Mouse (Mus musculus) hindbrain, embryonic 10.5 days (tissue): ENCODE measurements around the gene Cdc37l1. TPM values are rescaled to one million over a fixed set of nuclear protein-coding genes. Genes with fewer than 3 reads are reported as not detected.

Source experiments
- DNase-seq: peaks from one replicate; pipeline ENCODE4 v3.0.0-alpha.2; 2017; ENCODE audit warnings: low spot score
- H3K27ac ChIP-seq: fragments of 300-500 bp; sonication (generic); 2 replicates; pipeline ENCODE4 v1.5.1; 2016; ENCODE audit warnings: mild to moderate bottlenecking, moderate library complexity
- H3K27me3 ChIP-seq: fragments of 300-500 bp; sonication (generic); 2 replicates; pipeline ENCODE4 v1.6.1; 2016; ENCODE audit warnings: mild to moderate bottlenecking; ENCODE audit not compliant: poor library complexity, insufficient read depth, severe bottlenecking
- H3K36me3 ChIP-seq: fragments of 300-500 bp; sonication (generic); 2 replicates; pipeline ENCODE4 v1.6.1; 2016; ENCODE audit warnings: mild to moderate bottlenecking, moderate library complexity
- H3K4me1 ChIP-seq: fragments of 300-500 bp; sonication (generic); replicated peaks from 2 replicates; pipeline ENCODE4 v1.6.1; 2016; ENCODE audit warnings: mild to moderate bottlenecking
- H3K4me3 ChIP-seq: fragments of 300-500 bp; sonication (generic); 2 replicates; pipeline ENCODE4 v1.5.1; 2016; ENCODE audit warnings: mild to moderate bottlenecking, moderate library complexity
- H3K9me3 ChIP-seq: fragments of 300-500 bp; sonication (generic); 2 replicates; pipeline ENCODE4 v1.6.1; 2016; ENCODE audit warnings: mild to moderate bottlenecking, moderate library complexity
- WGBS: fragments of 180-500 bp; shearing (Covaris S2); methylation state at CpG from one replicate; pipeline ENCODE4 v1.1.7; 2016; 5-methylcytosine and 5-hydroxymethylcytosine counted together
- polyA plus RNA-seq: library from polyadenylated mRNA; unstranded; fragments of >200 nt; fragmentation: Nextera tagmentation; extraction: Ambion mirVana; gene quantifications from 2 replicates; pipeline ENCODE4 v1.2.1, GENCODE M21; 2016

The Cdc37l1 gene
- polyA plus RNA-seq, 1 experiment from 2014 or later = 37.0 TPM

DNA sequence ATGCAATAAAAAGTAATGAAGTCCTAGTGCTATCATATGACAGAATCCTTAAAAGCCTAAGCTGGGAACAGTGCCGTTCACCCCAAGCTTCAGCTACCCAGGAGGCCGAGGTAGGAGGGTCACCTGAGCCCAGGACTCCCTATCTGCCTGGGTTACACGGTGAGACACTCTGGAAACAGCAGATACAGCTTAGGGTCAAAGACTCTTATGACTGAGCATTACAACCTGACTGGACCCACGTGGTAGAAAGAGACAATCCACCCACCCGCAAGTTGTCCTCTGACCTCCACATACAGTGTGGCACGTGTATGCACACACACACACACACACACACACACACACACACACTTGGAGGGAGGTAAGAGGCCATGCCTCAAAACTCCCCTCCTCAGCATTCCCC, 52.0 kb downstream of the Cdc37l1 start:
- Histone ChIP-seq H3K4me1 (peaks cover 40% of the 10 kb centered on the region), H3K27me3 (no peaks in the 10 kb centered on the region)
- WGBS = 79% methylated on average over 6 of the region's 6 CpGs

DNA sequence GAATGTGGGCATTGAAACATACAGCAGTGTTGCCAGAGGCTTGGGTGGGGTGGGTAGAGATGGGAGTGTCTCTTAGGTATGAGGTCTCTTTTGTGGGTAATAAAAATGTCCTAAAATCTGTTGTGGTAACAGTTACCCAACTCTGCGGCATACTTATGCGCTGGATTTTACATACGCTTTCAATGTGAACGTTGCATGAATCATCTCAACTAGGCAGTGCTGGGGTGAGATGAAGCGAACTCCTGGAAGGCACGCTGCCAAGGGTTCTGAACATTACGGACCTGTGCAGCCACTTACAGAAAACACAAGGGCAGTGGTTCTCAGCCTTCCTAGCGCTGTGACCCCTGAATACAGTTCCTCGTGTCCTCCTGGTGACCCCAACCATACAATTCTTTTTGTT, 52.5 kb downstream of the Cdc37l1 start:
- no peak overlapping the region for H3K27ac ChIP-seq
- DNase-seq = no peak
- peaks cover 45% of the 10 kb centered on the region for H3K4me1 ChIP-seq

More for the DNA sequence above, 52.0 kb downstream of the Cdc37l1 start:
- Histone ChIP-seq H3K9me3 (peaks cover 4% of the 10 kb centered on the region; the same call in 1 of the 2 replicates), H3K27ac (no peak overlapping the region), H3K4me3 (no peak overlapping the region), H3K36me3 (peaks cover 20% of the 10 kb centered on the region)
- DNase-seq = no peak

DNA sequence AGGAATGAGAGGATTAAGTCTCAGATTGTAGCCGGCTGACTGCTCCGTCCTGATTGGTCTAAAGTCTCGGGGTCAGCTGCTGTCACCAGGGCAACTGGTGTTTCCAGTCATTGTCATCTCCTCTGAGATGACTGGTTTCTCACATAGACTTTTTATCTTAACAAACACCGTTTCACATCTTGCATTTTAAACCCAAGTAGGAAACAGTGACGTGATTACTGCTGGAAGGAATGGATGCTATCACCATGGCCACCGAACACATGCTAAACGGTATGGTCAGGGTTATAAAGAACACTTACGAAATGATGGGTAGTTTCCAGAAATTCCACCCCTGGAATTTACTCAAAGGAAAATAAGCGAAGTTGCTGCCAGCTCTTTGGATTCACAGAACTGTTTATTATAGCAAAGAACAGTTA, 54.2 kb downstream of the Cdc37l1 start:
- WGBS = 47% methylated on average over 9 of the region's 9 CpGs
- DNase-seq = no peak
- no peaks in the 10 kb centered on the region for H3K27me3 ChIP-seq
- H3K27ac ChIP-seq = no peak overlapping the region
- no peak overlapping the region for H3K4me3 ChIP-seq
- peaks cover 4% of the 10 kb centered on the region; the same call in 1 of the 2 replicates for H3K9me3 ChIP-seq
- peaks cover 7% of the 10 kb centered on the region for H3K36me3 ChIP-seq
- H3K4me1 ChIP-seq = peaks cover 53% of the 10 kb centered on the region

More for the DNA sequence above, 52.5 kb downstream of the Cdc37l1 start:
- Histone ChIP-seq H3K4me3 (no peak overlapping the region), H3K9me3 (peaks cover 4% of the 10 kb centered on the region; the same call in 1 of the 2 replicates), H3K27me3 (no peaks in the 10 kb centered on the region), H3K36me3 (peaks cover 15% of the 10 kb centered on the region)
- 94% methylated on average over 9 of the region's 9 CpGs for WGBS

DNA sequence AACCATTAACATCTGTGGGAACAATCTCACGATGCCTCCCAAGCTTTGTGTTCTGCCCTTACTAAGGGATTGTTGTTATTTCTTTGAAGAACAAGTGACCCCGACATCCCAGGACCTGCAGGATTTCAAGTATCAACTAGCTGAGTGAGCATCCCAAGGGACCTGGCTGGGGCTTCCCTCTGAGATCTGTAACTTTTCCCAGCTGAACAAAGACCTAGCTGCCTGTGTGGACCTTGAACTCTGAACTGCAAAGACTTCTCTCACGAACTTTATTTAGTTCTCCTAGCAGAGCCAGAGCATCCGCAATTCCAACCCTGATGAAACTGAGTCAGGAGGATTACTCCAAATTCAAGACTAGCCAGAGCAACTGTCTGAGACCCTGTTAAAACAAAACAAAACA, 55.2 kb downstream of the Cdc37l1 start:
- WGBS = 57% methylated on average over 4 of the region's 4 CpGs
- peaks cover 53% of the 10 kb centered on the region for H3K4me1 ChIP-seq
- peak; percentile 25 for DNase-seq
- H3K9me3 ChIP-seq = no peaks in the 10 kb centered on the region
- no peak overlapping the region for H3K27ac ChIP-seq
- H3K4me3 ChIP-seq = no peak overlapping the region
- H3K27me3 ChIP-seq = no peaks in the 10 kb centered on the region
- no peaks in the 10 kb centered on the region; the same call in 1 of the 2 replicates for H3K36me3 ChIP-seq

DNA sequence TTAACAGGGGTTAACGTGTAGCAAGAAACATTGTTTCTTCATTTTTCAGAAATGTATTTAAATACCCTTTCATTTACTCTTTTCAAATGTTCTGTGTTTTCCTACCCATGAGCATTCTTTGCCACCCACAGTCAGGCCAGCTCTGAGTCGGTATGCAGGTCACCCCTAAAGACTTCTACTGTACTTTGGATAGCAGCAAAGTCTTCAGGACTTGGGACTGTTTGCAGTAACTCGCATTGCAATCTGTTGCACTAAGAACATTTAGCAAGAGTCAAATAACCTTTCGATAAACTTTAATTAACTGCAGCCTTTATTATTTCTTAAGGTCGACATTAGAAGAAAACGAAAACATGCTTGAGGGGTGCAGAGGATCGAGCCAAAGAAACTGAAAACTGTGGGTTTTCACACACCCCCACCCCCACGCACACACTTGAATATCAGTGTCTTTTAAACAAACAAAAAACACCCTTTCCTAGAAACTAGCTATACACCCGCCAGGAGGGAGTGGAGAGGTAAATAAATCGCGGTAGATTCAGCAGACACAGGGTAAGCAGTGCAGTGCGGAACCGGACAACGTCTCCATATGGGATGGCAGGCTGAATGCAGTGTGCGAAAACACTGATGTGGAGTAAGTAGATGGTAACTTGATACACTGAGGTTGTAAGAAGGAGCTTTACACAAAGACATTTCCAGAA, 56.0 kb downstream of the Cdc37l1 start:
- H3K4me1 ChIP-seq = peaks cover 53% of the 10 kb centered on the region
- H3K27me3 ChIP-seq = no peaks in the 10 kb centered on the region
- H3K27ac ChIP-seq = peak overlapping the region; percentile 35
- H3K9me3 ChIP-seq = no peaks in the 10 kb centered on the region
- 57% methylated on average over 15 of the region's 15 CpGs for WGBS
- H3K4me3 ChIP-seq = peak overlapping the region; percentile 83
- DNase-seq = peak; percentile 30
- H3K36me3 ChIP-seq = no peaks in the 10 kb centered on the region

DNA sequence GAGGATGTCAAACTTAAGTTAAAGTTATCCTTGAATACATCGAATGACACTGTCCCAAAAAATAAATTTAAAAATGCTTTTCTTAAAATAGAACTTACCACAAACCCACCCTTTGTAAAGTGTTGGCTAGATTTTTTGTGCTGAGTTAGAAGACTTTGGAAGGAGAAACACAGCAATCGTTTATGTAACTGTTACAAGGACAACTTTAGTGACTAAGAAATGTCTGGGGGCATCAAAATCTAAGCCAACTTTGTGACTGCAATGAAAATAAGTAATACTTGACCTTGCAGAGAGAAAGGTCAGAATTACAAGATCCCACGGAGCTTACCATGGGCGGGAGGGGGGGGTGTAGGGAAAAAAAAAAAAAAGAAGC, 56.8 kb downstream of the Cdc37l1 start:
- Histone ChIP-seq H3K27ac (peak overlapping the region; percentile 97), H3K9me3 (no peaks in the 10 kb centered on the region), H3K36me3 (no peaks in the 10 kb centered on the region), H3K27me3 (no peaks in the 10 kb centered on the region), H3K4me1 (peaks cover 53% of the 10 kb centered on the region), H3K4me3 (peak overlapping the region; percentile 83)
- WGBS = 37% methylated on average over 4 of the region's 4 CpGs
- DNase-seq = no peak

DNA sequence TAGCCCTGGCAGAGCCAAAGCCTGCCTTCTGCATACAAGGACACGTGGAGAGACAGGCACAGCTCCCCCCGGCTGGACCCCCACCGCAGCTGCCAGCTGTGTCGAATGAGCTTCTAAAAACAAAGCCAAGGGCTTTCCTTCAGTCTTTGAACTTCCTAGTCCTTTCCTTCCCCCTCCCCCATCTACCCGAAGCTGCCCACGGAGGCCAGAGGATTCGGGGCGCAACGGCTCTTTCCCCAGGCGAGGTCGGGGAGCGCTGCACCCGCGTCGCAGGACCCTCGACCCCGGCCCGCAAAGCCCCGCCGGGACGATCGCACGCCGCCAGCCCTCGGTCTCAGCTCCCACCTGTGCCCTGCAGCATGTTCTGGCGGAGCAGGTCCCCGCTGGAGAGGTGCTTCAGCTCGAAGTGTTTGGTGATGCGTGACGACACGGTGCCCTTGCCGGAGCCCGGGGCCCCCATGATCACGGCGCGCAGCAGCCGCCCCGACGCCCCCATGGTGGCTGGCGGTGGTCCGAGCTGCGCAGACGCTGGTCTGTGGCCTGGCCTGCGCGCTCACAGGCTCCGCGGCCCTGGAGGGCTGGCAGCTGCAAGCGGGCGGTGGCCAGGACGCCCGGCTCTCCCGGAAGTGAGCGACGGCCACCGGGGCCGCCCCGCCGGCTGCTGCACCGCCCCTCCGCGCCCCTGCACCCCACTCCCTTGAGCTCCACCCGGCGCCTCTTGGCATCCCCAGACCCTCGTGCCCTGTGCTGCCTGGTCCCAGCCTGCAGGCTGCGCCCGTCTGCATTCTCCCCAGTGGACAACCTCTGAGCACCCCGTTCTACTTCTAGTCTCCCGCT, 57.4 kb downstream of the Cdc37l1 start, which contains the start of gene Ak3:
Gene Ak3, minus strand, starts transcription at position 628 of the 837 bp plus-strand sequence.
- Histone ChIP-seq H3K4me3 (peak within 1 kb of the TSS; percentile 83), H3K9me3 (no peaks in the 10 kb centered on the region), H3K36me3 (no peaks in the 10 kb centered on the region), H3K27ac (peak within 1 kb of the TSS; percentile 97), H3K4me1 (peaks cover 49% of the 10 kb centered on the region), H3K27me3 (no peaks in the 10 kb centered on the region)
- DNase-seq = peak; percentile 80
- WGBS = under 1% methylated on average over 68 of the region's 68 CpGs

DNA sequence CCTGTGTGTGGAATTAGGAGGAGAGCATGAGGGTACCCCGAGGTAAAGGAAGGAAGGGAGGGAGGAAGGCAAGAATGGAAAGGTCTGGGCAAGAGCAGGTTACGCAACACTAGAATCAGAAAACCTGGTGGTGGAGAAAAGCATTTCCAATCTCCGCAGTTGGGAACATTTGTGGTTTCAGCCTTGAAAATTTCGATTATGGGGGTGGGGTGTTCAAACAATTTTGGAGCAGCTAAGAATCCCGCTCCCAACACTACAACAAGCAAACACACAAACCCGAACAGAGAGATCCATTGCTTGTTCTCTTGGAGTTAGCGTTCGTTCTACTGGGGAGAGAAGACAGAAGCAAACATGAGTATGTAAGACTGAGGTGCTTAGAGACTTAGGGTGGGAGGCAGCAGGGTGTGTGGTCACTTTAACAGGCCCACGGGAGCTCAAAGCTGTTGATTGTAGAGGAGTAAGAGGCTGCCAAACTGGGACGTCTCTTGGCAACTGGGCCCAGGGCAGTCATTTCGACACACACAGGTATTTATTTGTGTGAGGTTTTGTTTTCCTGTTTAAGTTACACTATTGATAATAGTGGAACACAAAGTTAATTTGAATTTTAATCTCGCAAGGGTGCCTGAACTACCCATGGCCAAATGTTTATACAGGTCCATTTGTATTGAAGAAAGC, 59.4 kb downstream of the Cdc37l1 start:
- DNase-seq = no peak
- Histone ChIP-seq H3K9me3 (no peaks in the 10 kb centered on the region), H3K36me3 (no peaks in the 10 kb centered on the region), H3K4me3 (no peak overlapping the region), H3K27ac (no peak overlapping the region), H3K27me3 (no peaks in the 10 kb centered on the region), H3K4me1 (peaks cover 38% of the 10 kb centered on the region)
- WGBS = 87% methylated on average over 12 of the region's 12 CpGs

DNA sequence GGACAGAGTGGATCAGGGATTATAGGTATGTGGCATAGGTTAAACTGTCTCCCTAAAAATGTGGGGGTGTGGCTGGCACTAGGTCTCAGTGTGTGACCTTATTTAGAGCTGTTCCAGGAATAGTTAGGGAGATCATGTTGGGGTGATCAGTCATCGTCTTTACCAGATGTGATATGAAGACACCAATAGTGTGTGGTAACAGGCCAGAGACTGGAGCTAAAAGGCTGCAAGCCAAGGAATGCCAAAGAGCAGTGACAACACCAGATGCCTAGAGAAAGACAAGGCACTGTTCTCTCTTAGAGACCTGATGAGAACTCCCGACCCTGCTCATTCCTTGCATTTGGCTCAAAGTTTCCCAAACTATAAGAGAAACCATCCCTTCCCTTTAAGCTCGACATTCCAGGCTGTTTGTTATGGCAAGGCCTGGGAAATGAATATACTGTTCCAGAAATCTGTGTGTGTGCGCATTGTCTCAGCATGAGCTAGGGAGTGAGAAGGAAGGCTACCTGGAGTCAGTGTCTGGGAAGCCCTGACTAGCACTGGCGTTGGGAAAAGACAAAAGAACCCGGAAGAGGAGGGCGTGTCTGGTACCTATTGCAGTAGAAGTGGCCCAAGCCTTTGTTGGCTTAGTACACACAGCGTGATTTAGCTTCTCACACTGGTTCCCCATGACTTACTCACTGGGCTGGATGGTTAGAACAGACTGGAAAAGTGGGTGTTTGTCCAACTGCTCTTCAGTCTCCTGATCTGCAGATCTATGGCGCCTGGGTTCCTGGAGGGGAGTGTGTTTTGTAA, 60.2 kb downstream of the Cdc37l1 start:
- H3K4me3 ChIP-seq = no peak overlapping the region
- WGBS = 79% methylated on average over 9 of the region's 9 CpGs

DNA sequence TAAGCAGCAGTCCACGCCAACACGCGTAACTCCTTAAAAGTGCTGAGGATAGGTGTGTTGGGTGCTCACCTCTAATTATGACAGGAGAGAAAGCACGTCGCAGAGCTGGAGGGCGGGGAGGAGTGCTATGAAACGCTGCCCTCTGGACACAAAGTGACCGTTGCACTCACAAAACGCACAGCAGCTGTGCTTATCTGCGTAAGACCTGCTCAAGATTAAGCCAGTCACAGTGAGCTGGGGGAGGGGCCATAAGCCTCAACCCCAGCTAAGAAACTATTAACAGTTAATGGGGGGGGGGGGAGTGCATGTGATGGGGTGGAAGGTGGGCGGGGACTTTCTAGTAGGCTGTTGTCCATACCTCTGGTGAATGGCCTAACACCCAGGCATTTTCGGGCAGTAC, 62.6 kb downstream of the Cdc37l1 start:
- WGBS = 90% methylated on average over 12 of the region's 12 CpGs
- no peak overlapping the region for H3K27ac ChIP-seq
- H3K36me3 ChIP-seq = no peaks in the 10 kb centered on the region
- no peaks in the 10 kb centered on the region for H3K9me3 ChIP-seq
- no peak overlapping the region for H3K4me3 ChIP-seq
- no peaks in the 10 kb centered on the region for H3K27me3 ChIP-seq
- no peak for DNase-seq
- peaks cover 6% of the 10 kb centered on the region; the same call in 1 of the 2 replicates for H3K4me1 ChIP-seq

More for the DNA sequence above, 60.2 kb downstream of the Cdc37l1 start:
- DNase-seq = no peak
- no peaks in the 10 kb centered on the region for H3K27me3 ChIP-seq
- H3K4me1 ChIP-seq = peaks cover 30% of the 10 kb centered on the region
- H3K27ac ChIP-seq = no peak overlapping the region
- no peaks in the 10 kb centered on the region for H3K36me3 ChIP-seq
- H3K9me3 ChIP-seq = no peaks in the 10 kb centered on the region

DNA sequence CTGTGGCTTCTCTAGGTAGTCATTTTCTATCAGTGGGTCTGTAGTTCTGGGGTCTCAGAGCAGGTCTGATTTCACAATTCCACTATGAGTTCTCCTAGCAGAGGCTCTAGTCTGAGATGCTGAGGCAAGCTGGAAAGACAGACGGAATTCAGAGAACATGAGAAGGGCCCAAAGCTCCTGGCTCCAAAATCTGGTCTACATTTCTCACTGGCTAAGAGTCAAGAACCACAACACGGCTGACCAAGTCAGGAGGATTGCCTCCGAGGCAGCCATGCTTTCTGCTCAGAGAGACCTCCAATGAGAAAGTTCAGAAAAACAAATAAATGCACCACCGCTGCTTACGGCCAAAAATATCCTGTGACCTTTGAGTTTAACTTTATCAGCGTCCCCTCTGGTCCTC, 64.4 kb downstream of the Cdc37l1 start:
- DNase-seq = no peak
- H3K36me3 ChIP-seq = no peaks in the 10 kb centered on the region
- H3K4me1 ChIP-seq = no peaks in the 10 kb centered on the region
- WGBS = 83% methylated on average over 6 of the region's 6 CpGs
- no peak overlapping the region for H3K4me3 ChIP-seq
- H3K27ac ChIP-seq = no peak overlapping the region
- no peaks in the 10 kb centered on the region for H3K9me3 ChIP-seq
- H3K27me3 ChIP-seq = no peaks in the 10 kb centered on the region

DNA sequence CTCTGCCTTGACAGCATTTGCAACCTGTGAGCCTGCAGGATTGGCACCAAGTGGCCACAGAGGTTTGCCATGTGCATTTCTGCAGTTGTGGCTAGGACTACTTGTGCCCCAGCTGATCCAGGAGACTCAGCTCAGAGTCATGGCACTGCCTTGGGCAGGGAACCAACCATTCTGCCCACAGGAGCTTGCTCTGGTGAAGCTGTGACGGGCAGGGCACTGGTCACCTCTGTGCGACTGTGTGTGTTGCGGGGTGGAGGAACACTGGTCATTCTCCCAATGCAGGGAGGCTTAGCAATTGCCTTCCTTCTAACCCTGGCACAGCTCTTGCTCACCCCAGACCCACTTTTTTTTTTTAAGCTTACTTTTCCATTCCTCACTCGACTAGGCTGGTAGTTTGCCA, 65.3 kb downstream of the Cdc37l1 start:
- Histone ChIP-seq H3K27ac (no peak overlapping the region), H3K27me3 (no peaks in the 10 kb centered on the region), H3K9me3 (no peaks in the 10 kb centered on the region), H3K36me3 (no peaks in the 10 kb centered on the region), H3K4me3 (no peak overlapping the region), H3K4me1 (peaks cover 6% of the 10 kb centered on the region)
- DNase-seq = no peak
- WGBS = 86% methylated on average over 4 of the region's 4 CpGs
